Mouse (Mus musculus) left cerebral cortex, adult 2 months (tissue): ENCODE data around the gene Bud13. TPM values are rescaled to one million over a fixed set of nuclear protein-coding genes. Genes with fewer than 3 reads are reported as not detected.

Experiments used
- DNase-seq, 2 experiments: peaks; one replicate each; pipeline ENCODE4 v3.0.0; 2021 to 2022; ENCODE audit warnings: low spot score in 2 of 2, mixed read lengths in 1 of 2; ENCODE audit errors: extremely low spot score in 1 of 2
- H3K27ac ChIP-seq: fragments of 200-600 bp; 2 replicates; pipeline ENCODE4 v1.8.1; 2022
- H3K4me3 ChIP-seq: fragments of 200-600 bp; 2 replicates; pipeline ENCODE4 v1.8.1; 2022
- CTCF ChIP-seq: fragments of 200-600 bp; IDR thresholded peaks from 2 replicates; pipeline ENCODE4 v1.8.1; 2022; ENCODE audit warnings: antibody characterized with exemption, mild to moderate bottlenecking, moderate library complexity
- intact Hi-C: fragments of 180-260 bp; cut with DNase I; formaldehyde crosslinking; loops from one replicate; pipeline ENCODE4 v1.15.1; 2025
- long read RNA-seq, 2 experiments: library from polyadenylated mRNA; stranded (forward); transcript quantifications; one replicate each; pipeline ENCODE4 v2.0.0; 2021; ENCODE audit warnings: borderline mapping rate in 2 of 2
- total RNA-seq, 2 experiments: library from RNA; stranded (reverse); gene quantifications; 2 replicates each; pipeline ENCODE4 v1.2.3; 2021

The Bud13 gene
- total RNA-seq: 10 to 100 TPM; 10.4 to 11.0 TPM
- long read RNA-seq, experiment 1, transcript Bud13-201 (10 exons, 2,539 nt): major isoform, 9 of 16 reads
- long read RNA-seq, experiment 1, partial matches to known transcripts: 7 of 16 reads
- long read RNA-seq, experiment 1, other reads (novel, unspliced or antisense): 0 of 16 reads
- long read RNA-seq, experiment 2, transcript Bud13-201 (10 exons, 2,539 nt): major isoform, 6 of 8 reads
- long read RNA-seq, experiment 2, partial matches to known transcripts: 1 of 8 reads
- long read RNA-seq, experiment 2, other reads (novel, unspliced or antisense): 1 of 8 reads

- intact Hi-C loops: loop anchor here (1.0 kb wide), 1 partner anchor 10 kb away; the partner anchor contains the start of gene Zpr1
- peak within 1 kb of the TSS; percentile 84 for H3K27ac ChIP-seq
- peak; percentile 90 to 96 for DNase-seq
- TF ChIP-seq CTCF: peak; percentile 61
- H3K4me3 ChIP-seq: peak within 1 kb of the TSS; percentile 83
Measured at GRCm38 (mm10) chr9:46282631-46283436, at the start of gene Bud13. Gene Bud13, plus strand, starts transcription at chr9:46283008.

GRCm38 (mm10) chr9:46235196-46235595 lies 47.6 kb upstream of the Bud13 start:
- no peak for TF ChIP-seq CTCF
- no peak for DNase-seq
- Histone ChIP-seq H3K27ac (no peak overlapping the region), H3K4me3 (no peak overlapping the region)
- intact Hi-C loops: no loop called here

- H3K27ac ChIP-seq: no peak within 1 kb of the TSS
- no peak for DNase-seq
- TF ChIP-seq CTCF: no peak
- H3K4me3 ChIP-seq: no peak within 1 kb of the TSS
- intact Hi-C loops: no loop called here
Measured at GRCm38 (mm10) chr9:46235596-46235648, 47.4 kb upstream of the Bud13 start, which contains the start of gene Apoc3. Gene Apoc3, minus strand, starts transcription at chr9:46235636.

- intact Hi-C loops: no loop called here
- no peak overlapping the region for H3K4me3 ChIP-seq
- no peak for TF ChIP-seq CTCF
Measured at GRCm38 (mm10) chr9:46235649-46236048, 47.2 kb upstream of the Bud13 start.

GRCm38 (mm10) chr9:46238850-46239249 lies 44.0 kb upstream of the Bud13 start:
- intact Hi-C loops: no loop called here

More at GRCm38 (mm10) chr9:46235649-46236048, 47.2 kb upstream of the Bud13 start:
- no peak overlapping the region for H3K27ac ChIP-seq
- DNase-seq: no peak

GRCm38 (mm10) chr9:46240526-46241153 lies 42.2 kb upstream of the Bud13 start, which contains the start of gene Apoa4:
Gene Apoa4, plus strand, starts transcription at chr9:46240696.
- no peak for DNase-seq
- intact Hi-C loops: no loop called here
- Histone ChIP-seq H3K4me3 (no peak within 1 kb of the TSS), H3K27ac (no peak within 1 kb of the TSS)
- no peak for TF ChIP-seq CTCF

More at GRCm38 (mm10) chr9:46238850-46239249, 44.0 kb upstream of the Bud13 start:
- H3K4me3 ChIP-seq: no peak overlapping the region
- no peak for DNase-seq
- TF ChIP-seq CTCF: no peak
- no peak overlapping the region for H3K27ac ChIP-seq

GRCm38 (mm10) chr9:46241818-46242217 lies 41.0 kb upstream of the Bud13 start:
- Histone ChIP-seq H3K27ac (no peak overlapping the region), H3K4me3 (no peak overlapping the region)
- TF ChIP-seq CTCF: no peak
- no peak for DNase-seq
- intact Hi-C loops: no loop called here

- H3K27ac ChIP-seq: no peak overlapping the region
- intact Hi-C loops: no loop called here
- no peak for DNase-seq
- no peak for TF ChIP-seq CTCF
- H3K4me3 ChIP-seq: no peak overlapping the region
Measured at GRCm38 (mm10) chr9:46243122-46243521, 39.7 kb upstream of the Bud13 start.

- no peak overlapping the region for H3K4me3 ChIP-seq
- no peak overlapping the region for H3K27ac ChIP-seq
- intact Hi-C loops: no loop called here
- no peak for TF ChIP-seq CTCF
- no peak for DNase-seq
Measured at GRCm38 (mm10) chr9:46243584-46243983, 39.2 kb upstream of the Bud13 start.

- intact Hi-C loops: loop anchor here (2.0 to 5.0 kb wide), 2 partner anchors 45 to 244 kb away; no protein-coding TSS in a partner anchor
- Histone ChIP-seq H3K27ac (no peak overlapping the region), H3K4me3 (no peak overlapping the region)
- DNase-seq: peak; percentile 61 to 67
- TF ChIP-seq CTCF: peak; percentile 60
Measured at GRCm38 (mm10) chr9:46246752-46247324, 36.0 kb upstream of the Bud13 start.

- no peak overlapping the region for H3K4me3 ChIP-seq
- TF ChIP-seq CTCF: no peak
Measured at GRCm38 (mm10) chr9:46256177-46256576, 26.6 kb upstream of the Bud13 start.

More at GRCm38 (mm10) chr9:46256177-46256576, 26.6 kb upstream of the Bud13 start:
- intact Hi-C loops: no loop called here
- no peak for DNase-seq
- no peak overlapping the region for H3K27ac ChIP-seq
